ENCODE assay signal across 16 mouse cellular contexts in the genomic region with DNA sequence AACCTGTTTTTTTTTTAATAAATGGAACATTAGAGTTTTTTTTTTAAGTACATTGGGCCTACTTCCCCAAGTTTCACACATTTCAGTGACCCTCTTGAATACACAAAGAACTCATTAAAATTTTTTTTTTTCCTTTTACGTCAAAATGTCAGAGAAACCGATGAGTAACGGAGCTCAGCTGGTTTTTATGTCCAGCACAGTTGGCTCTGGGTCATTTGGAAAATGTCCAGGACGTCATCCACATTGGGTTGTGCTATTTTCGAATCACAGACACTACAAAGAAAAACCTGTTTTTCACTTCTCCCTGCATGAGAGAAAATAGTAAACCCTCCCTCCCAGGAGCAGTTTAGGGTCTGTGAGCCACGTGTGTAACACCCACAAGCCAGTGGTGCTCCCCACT. TPM values are rescaled to one million over a fixed set of nuclear protein-coding genes. Genes with fewer than 3 reads are reported as not detected.
DNase-seq lines count a peak whose midpoint lies in the region; ATAC-seq and TF ChIP-seq lines count a peak whose summit lies in the region.
"Had no signal": no experiment of that assay in that cellular context is flagged by ENCODE, and none has a peak within 500 bp of the region (broad histone marks: within the 10 kb centered on the region; RNA-seq: fewer than 3 reads in every experiment).

No protein-coding gene starts in this region.

- no peak for TF ChIP-seq CTCF in brain, embryonic 14.5 days (IDR thresholded peaks at IDR 0.05; ENCODE audit: borderline replicate concordance, extremely low read depth, insufficient read depth, insufficient read length)

- no peak for TF ChIP-seq POLR2A in brain, embryonic 14.5 days (IDR thresholded peaks at IDR 0.05; ENCODE audit: borderline replicate concordance, extremely low read depth, insufficient read depth, insufficient read length, poor library complexity, severe bottlenecking)

- no peak for ATAC-seq in cerebellum, adult (ENCODE audit: insufficient number of reproducible peaks, low FRiP score, low TSS enrichment)
- ATAC-seq in erythroblast, adult 5-6 weeks (replicated peaks; ENCODE audit: low FRiP score, poor library complexity, severe bottlenecking): no peak
- ATAC-seq: midbrain, embryonic 15.5 days had no signal

- DNase-seq in cerebellum, postnatal 10 days: peak; percentile 77 to 78
- DNase-seq in kidney, postnatal 10 days: peak; percentile 76
- DNase-seq in kidney, adult 11 months: no peak
- DNase-seq in 3T3-L1 (ENCODE audit: low read depth, low spot score): peak; percentile 58
- peak; percentile 8 for DNase-seq in brain, embryonic 14.5 days (ENCODE audit: low read depth)
- no peak for DNase-seq in right cerebral cortex, adult 2 months (ENCODE audit: low spot score in 2 of 2)
- DNase-seq: kidney, postnatal 36 days; thymus, adult 18-20 months had no signal

RNA-seq across cellular contexts. Expression of a gene that starts 25.6 kb away (rescaled TPM):
- not detected in 2 replicates for polyA plus RNA-seq in brain, embryonic 14.5 days (2012; rRNA removed)
- total RNA-seq in erythroblast, adult 5-6 weeks (2015; ENCODE audit: low replicate concordance): not detected in 2 replicates
- not detected in 2 replicates for total RNA-seq in erythroblast, adult 5-6 weeks (2017; ENCODE audit: low replicate concordance)
- total RNA-seq: gastrocnemius, postnatal 4 days; left cerebral cortex, postnatal 14 days had no signal
- polyA plus RNA-seq: erythroblast, embryonic 14.5 days; hindbrain, embryonic 13.5 days; liver, embryonic 16.5 days; midbrain, embryonic 15.5 days had no signal

Comparison
In these comparisons a context has a peak if more than half of its experiments do, and no peak if none do; other contexts are left out.
1. DNase-seq: peak in cerebellum, postnatal 10 days (2 of 2), kidney, postnatal 10 days (single experiment), 3T3-L1 (single experiment) and brain, embryonic 14.5 days (single experiment); none in kidney, adult 11 months (single experiment) and right cerebral cortex, adult 2 months (0 of 2).